Mouse (Mus musculus) heart, adult 9 months (tissue): ENCODE measurements around the gene Mcts2.

Experiments used
- DNase-seq, 2 experiments: peaks; one replicate each; pipeline ENCODE4 v3.0.0; 2022; ENCODE audit warnings: low spot score in 2 of 2

Gene Mcts2

GRCm38 (mm10) chr2:152686399-152686798 is 436 bp upstream of the Mcts2 start:
- DNase-seq, result no peak

- no peak for DNase-seq
These were observed 4.9 kb downstream of the Mcts2 start for GRCm38 (mm10) chr2:152691564-152692217.

GRCm38 (mm10) chr2:152693233-152693632 is 6.4 kb downstream of the Mcts2 start:
- peak in 1 of 2 experiments; percentile 65 for DNase-seq

GRCm38 (mm10) chr2:152693735-152694134 is 6.9 kb downstream of the Mcts2 start:
- no peak for DNase-seq

GRCm38 (mm10) chr2:152694708-152695107 is 7.9 kb downstream of the Mcts2 start:
- DNase-seq, result no peak

GRCm38 (mm10) chr2:152696016-152696415 is 9.2 kb downstream of the Mcts2 start:
- DNase-seq, result no peak

GRCm38 (mm10) chr2:152696476-152697164 is 9.8 kb downstream of the Mcts2 start:
- DNase-seq, result peak; percentile 79 to 91

- no peak for DNase-seq
These were observed 13.3 kb downstream of the Mcts2 start for GRCm38 (mm10) chr2:152700138-152700537.

- DNase-seq, result no peak
These were observed 13.9 kb downstream of the Mcts2 start for GRCm38 (mm10) chr2:152700725-152701124.

- no peak for DNase-seq
These were observed 16.9 kb downstream of the Mcts2 start for GRCm38 (mm10) chr2:152703596-152704255.

- DNase-seq, result no peak
These were observed 17.4 kb downstream of the Mcts2 start for GRCm38 (mm10) chr2:152704256-152704605.

- DNase-seq, result no peak
These were observed 18.1 kb downstream of the Mcts2 start for GRCm38 (mm10) chr2:152704811-152705370.

GRCm38 (mm10) chr2:152705993-152706571 is 19.2 kb downstream of the Mcts2 start:
- DNase-seq, result peak; percentile 69 to 71

GRCm38 (mm10) chr2:152707186-152707585 is 20.4 kb downstream of the Mcts2 start:
- DNase-seq, result no peak

GRCm38 (mm10) chr2:152707627-152708026 is 20.8 kb downstream of the Mcts2 start:
- DNase-seq, result peak; percentile 96 to 97

- DNase-seq, result no peak
These were observed 22.2 kb downstream of the Mcts2 start for GRCm38 (mm10) chr2:152709066-152709465.

GRCm38 (mm10) chr2:152716241-152716772 is 29.5 kb downstream of the Mcts2 start:
- DNase-seq, result no peak

- no peak for DNase-seq
These were observed 30.8 kb downstream of the Mcts2 start for GRCm38 (mm10) chr2:152717652-152718051.

- no peak for DNase-seq
These were observed 31.2 kb downstream of the Mcts2 start for GRCm38 (mm10) chr2:152718076-152718475.

- DNase-seq, result peak; percentile 74 to 81
These were observed 37.0 kb downstream of the Mcts2 start for GRCm38 (mm10) chr2:152723651-152724331.

GRCm38 (mm10) chr2:152724332-152724723 is 37.5 kb downstream of the Mcts2 start:
- no peak for DNase-seq
